Mouse (Mus musculus): ENCODE data around the gene Epha7.
A peak's percentile ranks its signal among the peaks of the same experiment; 100 is the strongest.

Gene Epha7

DNA sequence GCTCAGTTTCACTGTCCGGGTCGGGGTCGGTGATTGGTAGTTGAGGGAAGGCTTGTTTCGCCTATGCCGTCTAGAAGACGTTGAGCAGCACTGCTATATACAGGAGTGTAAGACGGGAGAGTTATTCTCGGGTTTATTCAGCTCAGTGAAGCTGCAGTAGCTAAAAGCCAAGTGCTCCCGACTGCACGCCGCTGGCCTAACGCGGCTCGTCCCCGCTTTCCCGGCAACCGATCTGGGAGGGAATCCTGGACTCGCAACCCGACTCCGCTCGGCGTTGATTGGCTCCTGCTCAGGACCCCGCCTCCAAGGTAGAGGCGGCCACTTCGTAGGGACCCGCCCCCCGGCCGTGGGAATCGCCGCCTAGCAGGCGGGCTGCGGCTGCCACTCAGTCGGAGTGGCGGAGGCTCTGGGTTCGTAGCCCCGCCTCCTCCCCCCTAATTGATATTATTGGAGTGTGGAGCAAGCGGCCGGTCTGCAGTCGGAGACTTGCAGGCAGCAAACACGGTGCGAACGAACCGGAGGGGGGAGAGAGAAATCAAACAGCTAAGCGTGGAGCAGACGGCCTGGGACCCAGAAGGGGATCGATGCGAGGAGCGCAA is at the start of gene Epha7:
Epha7 (plus strand) TSS at position 441 of the 599 bp plus-strand sequence.
- DNase-seq = peak; percentile 96

DNA sequence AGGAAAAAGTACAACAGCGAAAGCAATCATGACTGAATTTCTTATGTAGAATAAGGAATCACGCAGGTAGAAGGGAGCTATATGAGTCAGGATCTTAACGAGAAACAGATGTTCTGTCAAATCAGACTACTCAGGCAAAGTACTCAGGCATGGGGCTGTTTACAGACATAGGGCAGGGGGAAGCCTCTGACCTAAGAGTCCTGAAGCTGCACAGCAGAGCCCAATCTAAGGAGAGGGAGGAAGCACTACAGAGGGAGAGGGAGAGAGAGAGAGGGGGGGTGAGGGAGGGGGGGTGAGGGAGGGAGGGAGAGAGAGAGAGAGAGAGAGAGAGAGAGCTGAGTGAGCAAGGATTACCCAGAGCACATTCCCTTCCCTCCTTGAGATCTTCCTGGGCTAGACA is 29.0 kb upstream of the Epha7 start:
- DNase-seq = no peak

DNA sequence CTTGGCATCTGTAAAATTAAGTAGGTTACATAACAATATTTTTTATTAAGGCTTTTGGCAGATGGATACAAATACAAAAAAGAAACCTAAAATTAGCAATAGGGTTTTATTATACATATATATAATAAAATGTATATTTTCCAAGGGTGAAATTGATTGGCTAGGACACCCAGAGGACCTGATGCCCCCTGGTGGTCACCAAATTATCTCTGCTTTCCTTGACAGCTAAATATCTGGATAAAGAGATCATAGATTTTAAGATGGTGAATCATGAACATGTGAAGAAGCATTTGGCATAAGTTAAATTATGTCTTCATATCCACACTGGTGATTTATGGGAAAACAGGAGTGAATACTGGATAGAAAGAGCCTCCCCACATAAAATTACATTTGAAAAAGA is 4.1 kb upstream of the Epha7 start:
- DNase-seq = no peak

DNA sequence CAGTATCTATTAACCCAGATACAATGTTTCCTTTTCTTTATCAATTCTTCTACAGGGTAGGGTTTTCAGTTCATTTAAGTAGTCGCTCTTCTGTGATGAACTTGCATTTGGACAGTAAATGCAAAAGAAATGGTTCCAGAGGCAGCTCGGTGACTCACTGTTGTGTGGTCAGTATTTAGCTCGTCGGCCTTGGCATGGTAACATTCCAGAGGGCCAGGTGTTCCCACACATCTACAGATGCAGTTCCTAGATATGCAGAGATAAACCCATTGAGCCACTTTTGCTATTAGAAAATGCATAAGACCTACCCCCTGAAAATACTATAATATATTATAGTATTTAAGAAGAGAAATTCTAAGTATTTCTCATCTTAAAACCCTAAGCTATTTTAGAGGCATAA is 3.2 kb upstream of the Epha7 start:
- DNase-seq = no peak

DNA sequence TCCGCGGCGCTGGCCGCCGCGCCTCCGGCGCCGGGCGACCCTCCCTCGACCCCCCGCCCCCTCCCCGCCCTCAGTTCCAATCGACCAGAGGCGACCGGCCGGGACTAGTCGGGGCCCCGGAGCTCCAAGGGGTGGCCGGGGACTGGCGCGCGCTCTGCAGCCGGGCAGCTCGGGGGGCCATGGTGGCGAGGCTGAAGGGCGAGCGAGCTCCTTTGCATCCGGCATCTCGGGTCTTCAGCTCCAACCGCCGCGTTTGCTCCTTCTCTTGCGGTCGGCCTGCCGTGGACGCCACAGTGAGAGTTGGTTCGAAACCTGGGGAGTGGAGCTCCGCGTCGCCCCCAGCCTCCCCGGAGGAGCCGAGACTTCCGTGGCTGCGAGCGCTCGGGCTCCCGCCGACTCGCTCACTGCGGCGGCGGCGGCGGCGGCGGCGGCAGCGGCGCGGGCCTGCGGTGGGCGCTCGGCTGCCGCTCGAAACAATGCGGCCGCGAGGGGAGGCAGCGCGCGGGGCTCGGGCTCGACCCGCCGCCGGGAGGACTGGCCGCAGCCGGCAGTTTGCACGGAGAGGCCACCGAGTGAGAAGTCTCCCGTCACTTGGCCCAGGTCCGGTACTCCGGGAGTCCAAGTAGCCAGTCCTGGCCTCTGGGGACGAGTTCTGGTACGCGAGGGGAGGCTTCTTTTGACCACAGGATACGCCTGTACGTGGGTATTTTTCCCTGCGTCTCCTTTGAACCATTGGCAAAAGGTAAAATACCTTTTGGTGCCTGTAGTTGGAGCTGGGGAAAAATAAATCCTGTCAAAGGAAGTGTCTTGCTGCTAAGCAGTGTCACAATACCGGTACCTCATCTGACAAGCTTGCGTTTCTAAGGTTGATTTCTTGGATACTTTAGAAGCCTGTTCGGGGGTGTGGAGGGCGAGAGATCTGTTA is 882 bp downstream of the Epha7 start:
- DNase-seq = peak; percentile 46

DNA sequence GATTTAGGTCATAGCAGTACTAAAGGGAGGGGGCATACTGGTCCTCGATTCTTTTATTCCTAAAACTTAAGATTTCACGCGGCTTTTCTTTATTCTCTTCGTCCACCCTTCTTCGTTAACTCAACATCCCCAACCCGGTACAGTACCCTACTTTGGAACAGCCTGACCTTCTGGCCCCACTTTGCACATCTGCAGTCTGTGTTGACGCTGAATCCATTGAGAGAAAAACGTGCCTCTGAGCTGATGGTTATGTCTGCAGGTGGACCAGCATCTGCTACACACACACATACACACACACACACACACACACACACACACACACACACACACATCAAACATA is 1.5 kb downstream of the Epha7 start:
- DNase-seq = no peak

DNA sequence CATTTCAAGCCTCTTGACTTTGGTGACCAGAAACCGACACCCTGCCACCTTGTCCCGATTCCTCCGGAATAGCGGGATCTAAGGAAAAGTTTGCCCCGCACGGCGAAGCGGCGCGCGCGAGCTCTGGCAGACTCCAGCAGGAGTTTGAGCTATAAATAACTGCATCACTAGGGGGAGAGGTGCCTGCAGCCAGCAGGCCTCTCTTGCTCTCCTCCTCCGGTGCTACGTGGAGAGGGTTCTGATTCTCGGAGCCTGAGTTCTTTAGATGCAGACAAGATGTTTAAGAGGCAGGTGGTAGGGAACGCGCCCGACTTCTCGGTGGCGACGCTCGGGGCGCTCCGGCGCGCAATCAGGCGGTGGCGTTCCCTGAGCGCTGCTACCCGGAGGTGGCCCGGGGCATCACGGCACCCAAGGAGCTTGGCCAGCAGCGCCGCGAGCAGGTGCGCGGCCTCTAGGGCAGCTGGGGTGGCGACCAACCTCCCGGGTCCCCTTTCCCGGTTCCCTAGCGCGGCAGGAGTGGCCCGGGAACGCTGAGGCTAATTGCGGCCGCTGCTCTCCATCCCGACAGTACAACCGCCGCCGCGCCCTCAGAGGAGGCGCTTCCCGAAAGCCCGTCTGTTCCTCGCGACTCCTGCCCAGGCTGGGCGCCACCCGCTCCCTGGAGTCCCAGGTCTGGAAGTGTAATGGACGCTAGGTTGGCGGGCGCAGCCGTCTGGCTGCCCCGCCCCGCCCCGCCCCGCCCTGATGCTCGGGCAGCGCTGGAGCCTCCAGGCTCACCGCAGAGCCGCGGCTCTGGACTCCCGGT is 2.1 kb downstream of the Epha7 start:
- DNase-seq = peak; percentile 70

DNA sequence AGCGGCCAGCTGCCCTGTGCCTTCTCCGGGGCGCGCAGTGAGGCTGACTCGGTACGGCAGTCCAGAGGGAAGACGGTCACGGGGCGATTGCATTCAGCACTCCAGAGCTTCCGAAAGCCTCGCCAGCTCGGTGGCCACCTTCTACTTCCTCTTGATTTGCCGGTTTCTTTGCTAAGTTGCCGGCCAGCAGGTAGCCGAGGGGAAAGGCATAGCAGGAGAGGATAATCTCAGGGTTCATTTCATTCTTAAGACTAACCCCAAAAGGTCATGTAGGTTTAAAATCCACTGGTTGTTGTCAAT is 2.6 kb downstream of the Epha7 start:
- DNase-seq = no peak

DNA sequence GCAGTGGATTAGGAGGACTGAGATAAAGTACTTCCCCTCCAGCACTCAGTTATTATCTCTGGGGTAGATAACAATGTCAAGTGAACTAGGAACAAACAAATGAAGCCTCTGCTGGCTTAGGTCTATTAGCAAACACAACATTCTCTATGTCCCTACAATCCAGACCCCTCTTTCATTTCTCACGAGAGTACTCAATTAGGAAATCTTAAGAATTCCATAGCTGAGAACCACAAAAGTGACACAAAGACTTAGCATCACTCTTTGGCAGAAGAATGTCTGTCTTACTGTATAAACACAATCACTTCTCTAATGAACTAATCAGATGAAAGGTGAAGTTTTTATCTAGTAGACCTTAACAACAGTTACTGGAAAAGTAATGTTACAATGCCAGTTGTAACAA is 10.7 kb downstream of the Epha7 start:
- no peak for DNase-seq

DNA sequence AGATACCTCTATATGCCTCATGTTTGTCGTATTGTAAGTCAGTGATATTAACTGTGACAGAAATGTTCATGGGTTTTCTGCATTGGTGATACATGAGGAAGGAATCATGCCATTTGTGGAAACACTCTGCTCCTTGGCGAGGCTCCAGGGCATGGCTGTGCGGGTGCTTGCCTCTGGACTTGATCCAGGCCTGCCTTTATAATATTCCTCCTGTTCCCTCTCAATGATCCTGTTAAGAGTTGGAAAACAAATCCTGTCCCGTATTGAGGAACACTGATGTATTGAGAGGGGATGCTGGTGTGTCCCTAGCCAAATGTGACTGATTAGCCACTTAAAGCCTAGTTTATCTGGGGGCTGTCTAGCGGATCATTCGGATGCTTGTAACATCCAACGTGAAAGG is 11.7 kb downstream of the Epha7 start:
- DNase-seq = peak; percentile 50

DNA sequence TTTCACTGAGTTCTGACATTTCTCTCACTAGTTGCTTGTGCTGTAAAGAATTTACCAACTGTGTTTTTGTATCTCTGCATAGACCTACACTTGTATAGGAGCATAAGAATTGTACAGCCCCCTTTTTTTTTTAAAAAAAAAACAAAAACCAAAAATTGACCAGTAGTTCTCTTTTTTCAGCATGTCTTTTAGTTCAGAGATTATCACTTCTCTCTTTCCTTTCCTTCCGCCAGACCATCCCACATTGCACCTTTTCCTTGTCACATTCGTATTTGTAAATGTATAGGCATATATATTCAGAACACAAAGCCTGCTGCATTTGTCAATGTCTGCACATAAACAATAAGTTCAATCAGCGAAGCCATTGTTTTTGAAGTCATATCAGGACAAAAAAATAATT is 24.7 kb downstream of the Epha7 start:
- no peak for DNase-seq

DNA sequence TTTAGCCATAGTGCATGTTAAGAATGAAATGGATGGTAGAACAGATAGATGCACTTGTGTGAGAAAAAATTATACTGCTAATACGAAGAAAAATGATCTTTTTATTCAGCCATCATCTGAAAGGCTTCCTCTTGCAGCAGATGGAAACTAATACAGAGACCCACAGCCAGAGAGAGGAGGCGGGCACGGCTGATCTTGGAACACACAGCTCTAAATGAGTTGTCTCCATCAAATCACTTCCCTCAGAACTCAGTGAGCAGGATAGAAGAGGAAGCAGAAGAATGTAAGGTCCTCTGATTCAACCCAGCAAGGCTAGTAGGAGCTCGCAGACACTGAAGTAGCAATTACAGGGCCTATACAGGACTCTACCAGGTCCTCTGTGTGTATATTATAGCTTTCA is 33.4 kb downstream of the Epha7 start:
- DNase-seq = no peak

DNA sequence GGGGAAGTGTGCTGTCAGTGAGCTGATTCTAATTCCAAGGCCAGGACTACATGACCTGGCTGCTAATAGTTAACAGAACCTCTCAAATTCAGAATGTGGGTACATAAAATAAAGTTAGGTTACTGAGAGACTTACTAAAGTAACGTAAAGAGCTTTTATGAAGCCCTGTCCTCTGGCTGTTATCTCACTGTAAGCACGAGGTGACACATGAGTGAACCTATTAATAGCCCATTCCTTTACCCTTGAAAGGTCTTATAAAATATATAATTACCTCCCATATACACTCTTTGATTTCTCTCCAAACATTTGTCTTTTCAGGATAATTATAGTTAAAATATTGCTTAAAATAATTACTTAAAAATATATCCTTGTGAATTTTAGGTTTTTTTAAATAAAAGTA is 37.5 kb downstream of the Epha7 start:
- no peak for DNase-seq

DNA sequence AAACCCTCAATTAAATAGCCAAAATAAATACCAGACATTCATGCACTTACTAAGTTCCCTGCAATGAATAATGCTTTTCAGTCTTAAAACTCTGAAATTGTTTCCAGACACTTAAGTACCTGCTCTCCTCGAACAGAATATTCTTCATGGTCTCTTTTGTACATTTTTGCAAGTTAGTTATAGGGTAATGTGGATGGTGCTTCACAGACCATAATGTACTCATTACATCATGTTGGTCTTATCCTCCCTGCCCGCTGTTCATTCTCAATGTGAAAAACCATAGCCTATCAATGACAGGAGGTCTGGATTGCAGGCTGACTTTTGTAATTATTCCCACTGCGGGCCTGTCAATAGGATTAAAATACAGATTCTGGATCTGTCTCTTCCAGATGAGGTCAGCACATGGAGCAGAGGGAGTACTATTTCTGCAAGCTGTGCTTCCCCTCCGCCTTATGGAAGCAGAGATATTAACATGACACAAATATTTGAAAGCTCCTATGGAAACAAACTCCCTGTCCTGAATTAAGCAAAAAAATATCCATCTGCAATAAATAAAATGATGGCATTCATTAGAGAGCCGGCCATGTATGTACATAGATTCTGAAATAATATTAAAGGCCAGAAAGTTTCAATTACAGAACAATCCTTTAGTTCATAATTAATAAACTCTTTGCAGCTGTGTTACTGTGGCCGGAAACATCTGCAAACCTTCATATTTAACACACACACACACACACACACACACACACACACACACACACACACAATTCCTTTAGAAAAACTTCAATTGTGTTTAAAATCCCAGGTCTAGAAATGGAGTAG is 50.1 kb downstream of the Epha7 start:
- DNase-seq = no peak

DNA sequence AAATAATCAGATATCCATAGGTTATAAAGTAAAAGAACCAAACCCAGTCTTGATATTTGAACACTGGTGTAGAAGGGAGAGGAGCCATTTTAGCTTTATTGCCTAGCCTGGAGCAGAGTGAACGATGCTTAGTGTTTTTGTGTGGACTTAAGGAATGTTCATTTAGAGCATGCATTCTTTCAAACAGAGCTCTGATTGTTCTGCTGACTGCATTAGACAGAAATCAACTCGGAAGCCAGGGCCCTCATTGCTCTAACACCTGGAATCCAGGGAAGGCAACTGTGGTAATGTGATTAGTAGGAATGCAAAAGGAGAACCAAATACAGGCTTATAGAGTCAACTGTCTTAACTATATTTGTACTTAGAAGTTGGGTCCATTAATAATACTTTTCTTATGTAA is 53.5 kb downstream of the Epha7 start:
- no peak for DNase-seq

DNA sequence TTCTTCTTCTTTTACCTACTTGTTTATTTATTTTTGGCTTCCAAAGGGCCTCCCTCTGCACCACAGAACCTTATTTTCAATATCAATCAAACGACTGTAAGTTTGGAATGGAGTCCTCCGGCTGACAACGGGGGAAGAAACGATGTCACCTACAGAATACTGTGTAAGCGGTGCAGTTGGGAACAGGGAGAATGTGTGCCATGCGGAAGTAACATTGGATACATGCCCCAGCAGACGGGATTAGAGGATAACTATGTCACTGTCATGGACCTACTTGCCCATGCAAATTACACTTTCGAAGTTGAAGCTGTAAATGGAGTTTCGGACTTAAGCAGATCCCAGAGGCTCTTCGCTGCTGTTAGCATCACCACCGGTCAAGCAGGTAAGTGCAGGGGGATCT is 58.7 kb downstream of the Epha7 start:
- DNase-seq = no peak

DNA sequence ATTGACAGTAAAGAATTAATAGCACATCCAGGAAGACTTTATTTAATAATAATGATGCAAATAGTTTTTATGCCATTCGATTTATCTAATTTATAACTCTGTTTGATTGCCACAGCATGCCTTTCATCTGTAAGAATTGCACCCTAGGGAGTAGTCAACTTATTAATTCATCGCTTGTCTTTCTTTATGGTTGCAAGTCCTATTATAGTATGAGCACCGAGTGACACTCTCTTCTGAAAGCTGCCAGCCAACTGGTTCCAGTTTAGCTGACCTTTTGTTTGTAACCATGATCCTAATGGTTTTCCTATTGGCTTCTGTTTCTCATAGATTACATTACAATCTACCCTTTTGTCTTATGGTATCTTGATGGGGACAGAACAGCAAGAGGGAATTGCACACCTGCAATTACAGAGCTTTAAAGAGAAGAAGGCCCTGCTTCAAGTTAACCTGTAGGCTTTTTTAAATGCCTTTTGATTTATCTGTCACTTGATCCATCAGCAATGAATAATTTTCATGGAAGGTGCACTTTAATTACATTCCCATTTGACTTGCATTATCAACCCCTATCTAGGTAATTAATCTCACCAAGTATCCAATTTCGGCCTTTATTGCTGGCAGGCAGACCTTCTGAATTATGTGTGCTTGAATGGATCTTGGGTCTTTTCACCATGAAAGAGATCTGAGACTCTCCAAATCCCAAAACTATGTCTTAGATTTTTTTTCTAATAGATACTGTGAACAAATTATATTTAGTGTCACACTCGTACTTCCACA is 68.5 kb downstream of the Epha7 start:
- no peak for DNase-seq

DNA sequence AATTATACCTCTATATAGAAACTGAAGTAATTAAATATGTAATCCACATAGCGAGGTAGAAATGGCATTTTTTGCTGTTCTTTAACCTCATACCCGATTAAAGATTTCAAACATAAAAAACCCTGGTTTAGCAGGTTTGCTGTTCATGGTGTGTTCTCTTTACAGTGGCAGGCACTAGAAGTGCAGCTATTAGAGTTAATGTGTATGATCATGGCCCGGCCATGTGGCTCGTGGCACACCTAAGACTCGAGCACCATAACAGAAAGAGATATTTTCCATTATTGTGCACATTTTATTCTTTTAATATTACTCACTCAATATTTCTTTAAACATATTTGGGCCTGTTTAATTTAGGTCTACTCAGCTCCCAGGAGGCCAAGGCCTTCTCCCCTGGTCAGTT is 76.7 kb downstream of the Epha7 start:
- no peak for DNase-seq

DNA sequence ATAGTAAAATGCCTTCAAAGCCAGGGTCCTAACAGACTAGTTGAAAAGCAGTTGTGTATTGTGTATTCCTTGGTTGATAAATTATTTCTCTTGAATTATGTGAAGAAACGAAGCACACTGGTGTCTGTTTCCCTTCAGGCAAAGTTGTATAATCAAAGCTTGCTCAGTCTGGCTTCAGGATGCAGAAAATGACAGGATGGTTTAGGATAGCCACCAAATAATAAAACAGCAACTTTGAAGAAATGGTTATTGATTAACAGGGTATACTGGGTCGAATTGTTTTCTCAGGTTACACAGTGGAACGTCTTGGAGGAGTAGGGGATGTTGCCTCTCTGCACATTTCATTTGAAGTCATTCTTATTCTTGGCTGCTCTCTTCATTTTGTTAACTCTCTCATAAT is 77.2 kb downstream of the Epha7 start:
- DNase-seq = no peak

DNA sequence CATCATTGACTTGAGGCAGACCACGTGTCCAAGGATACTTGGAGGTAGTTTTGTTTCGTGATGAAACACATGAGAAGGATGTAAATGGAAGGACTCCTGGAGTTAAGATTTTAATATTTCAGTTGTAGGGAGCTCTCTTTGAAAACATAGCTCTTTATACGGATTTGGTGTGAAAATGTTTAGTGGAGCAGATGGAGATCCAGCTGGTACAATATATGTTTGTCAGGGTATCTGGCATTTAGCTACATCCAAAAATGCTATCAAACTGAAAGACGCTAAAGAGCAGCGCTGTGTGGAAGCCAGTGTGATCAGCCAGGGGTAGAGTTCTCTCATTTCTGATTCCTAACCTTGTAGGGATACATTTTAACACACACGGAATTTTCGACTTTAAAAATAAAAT is 82.5 kb downstream of the Epha7 start:
- DNase-seq = no peak

DNA sequence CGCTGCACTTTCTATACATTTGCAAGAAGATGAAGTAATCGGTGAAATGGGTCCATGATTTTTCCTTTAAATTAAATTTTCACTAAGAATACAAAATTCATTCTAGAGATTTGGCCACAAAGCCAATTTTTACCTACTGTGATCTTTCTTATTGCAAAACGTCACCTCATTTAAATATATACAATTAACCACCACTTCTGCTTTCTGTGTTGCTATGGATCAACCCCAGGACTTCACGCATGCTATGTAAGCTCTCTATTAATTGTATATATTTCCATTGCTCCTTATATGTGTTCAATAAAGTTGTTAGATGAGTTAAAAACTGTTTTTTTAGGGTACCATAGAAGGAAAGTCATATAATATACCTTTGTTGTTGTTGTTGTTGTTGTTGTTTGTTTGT is 86.4 kb downstream of the Epha7 start:
- DNase-seq = no peak

DNA sequence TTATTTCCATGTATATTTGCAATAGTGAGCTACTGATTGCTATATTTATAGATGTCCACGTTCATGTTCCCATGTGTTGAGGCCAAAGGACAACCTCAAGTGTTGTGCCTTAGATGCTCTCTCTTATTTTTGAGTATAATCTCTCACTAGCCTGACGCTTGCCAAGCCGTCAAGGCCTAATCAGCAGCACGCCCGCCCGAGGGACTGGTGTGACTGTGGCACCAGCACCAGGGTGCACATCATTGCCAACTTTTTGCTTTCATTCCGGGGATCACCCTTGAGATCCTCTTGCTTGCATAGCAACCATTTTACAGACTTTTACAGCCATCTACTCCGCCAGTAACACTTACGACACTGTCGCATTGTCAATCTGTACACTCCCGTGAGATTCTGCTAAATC is 86.9 kb downstream of the Epha7 start:
- no peak for DNase-seq
